Mouse (Mus musculus): ENCODE measurements at regions not wholly inside any gene's neighbourhood (a gene's known extent, or its start where the extent isn't known, plus 50 kb on each side); places are given as distances from the start of the nearest gene placed in this dataset.
A peak's percentile ranks its signal among the peaks of the same experiment; 100 is the strongest.

DNA sequence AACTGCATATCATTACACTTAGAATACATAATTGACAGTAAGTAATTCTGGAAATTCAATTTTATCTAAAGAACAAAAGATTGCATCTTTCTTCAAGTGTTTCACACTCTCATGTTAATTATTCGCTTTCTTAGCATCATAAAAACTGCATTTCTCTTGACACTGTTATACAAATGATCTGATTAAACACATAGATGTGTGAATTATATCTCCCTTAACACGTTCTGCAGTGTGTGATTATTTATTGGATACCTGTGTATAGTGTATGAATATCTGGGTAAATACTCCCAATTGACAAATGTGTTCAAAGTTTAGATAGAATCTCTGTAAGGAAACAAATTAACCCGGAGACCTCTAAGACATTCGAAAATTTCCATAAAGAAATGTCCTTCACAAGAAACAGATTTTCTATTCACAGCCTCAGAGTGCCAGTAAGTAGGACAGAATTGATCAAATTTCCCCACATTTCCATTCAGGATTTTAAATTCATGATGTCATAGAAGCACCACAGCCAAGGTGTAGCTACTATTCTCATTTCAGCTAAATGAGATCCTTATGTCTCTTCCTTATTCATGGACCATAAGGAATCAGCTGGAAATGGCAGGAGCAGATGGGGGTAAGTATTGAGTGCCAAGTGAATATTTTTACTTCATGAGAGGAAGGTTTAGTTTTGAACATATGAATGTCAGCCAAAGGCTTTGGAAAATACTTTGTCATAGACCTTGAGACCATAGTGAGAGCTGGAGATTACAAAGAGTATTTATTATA lies 2231.6 kb downstream of the Pcdh9 start:
- no peak for DNase-seq (ENCODE audit: low read depth, low spot score)

GRCm38 (mm10) chr14:91656011-91656410 lies 2234.5 kb downstream of the Pcdh9 start:
- DNase-seq (ENCODE audit: low read depth, low spot score), result no peak

GRCm38 (mm10) chr14:91630976-91631375 lies 2259.5 kb downstream of the Pcdh9 start:
- DNase-seq (ENCODE audit: low read depth, low spot score), result peak; percentile 59

DNA sequence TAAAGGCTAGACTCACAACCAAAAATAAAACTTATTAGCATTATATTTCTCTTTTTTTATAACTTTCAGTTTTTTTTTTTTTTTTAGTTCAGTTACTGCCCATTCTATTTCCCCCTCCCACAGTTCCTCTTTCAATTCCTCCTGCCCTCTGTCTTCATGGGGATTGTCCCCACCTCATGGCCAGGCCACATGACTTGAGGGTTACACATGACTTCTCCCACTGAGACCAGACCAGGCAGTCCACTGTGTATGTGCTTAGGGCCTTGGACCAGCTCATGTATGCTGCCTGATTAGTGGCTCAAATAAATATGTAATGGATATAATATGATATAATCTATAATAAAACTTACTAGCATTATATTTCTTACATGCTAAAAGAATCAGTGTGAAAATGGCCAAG lies 2276.1 kb downstream of the Pcdh9 start:
- DNase-seq (ENCODE audit: low read depth, low spot score), result no peak

- no peak for DNase-seq (ENCODE audit: low read depth, low spot score)
These were observed 2285.9 kb downstream of the Pcdh9 start for GRCm38 (mm10) chr14:91604570-91604969.

DNA sequence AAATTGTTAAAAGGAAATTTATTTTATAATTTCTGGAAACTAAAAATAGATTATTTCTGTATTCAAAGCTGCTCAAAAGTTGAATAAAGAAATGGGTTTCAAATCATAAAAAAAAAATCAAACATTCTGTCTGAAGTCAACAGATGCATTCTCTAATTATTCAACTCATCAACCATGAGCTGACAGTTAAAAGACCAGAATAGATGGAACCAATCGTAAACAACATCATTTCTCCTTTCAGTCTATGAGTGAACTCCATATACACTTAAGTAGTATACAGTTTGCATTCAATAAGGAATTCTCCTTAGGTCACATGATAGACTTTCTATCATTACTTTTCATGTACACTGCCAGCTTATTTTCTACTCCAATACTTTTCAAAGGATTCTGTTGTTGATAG lies 2308.0 kb downstream of the Pcdh9 start:
- no peak for DNase-seq (ENCODE audit: low read depth, low spot score)

- DNase-seq (ENCODE audit: low read depth, low spot score), result no peak
These were observed 2308.6 kb downstream of the Pcdh9 start for GRCm38 (mm10) chr14:91581684-91582424.

- no peak for DNase-seq (ENCODE audit: low read depth, low spot score)
These were observed 2321.4 kb downstream of the Pcdh9 start for GRCm38 (mm10) chr14:91569100-91569499.

DNA sequence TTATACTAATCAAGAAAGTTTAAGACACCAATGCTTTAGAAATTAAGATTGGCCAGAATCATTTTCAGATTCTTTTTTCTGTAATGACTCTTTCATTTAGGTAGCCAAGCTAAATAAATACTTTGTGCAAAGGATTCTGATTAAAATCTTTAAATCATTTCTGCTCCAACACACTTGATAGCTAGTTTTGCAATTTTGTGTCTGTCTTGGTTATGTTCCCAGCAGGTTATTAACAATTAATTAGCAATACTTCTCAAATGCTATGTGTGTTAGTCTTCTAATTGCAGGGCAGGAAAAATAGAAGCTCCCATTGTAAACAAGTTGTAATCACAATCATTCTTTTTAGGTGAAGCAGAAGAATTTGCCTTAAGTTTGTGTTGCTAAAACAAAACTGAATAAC lies 2351.3 kb downstream of the Pcdh9 start:
- no peak for DNase-seq (ENCODE audit: low read depth, low spot score)

DNA sequence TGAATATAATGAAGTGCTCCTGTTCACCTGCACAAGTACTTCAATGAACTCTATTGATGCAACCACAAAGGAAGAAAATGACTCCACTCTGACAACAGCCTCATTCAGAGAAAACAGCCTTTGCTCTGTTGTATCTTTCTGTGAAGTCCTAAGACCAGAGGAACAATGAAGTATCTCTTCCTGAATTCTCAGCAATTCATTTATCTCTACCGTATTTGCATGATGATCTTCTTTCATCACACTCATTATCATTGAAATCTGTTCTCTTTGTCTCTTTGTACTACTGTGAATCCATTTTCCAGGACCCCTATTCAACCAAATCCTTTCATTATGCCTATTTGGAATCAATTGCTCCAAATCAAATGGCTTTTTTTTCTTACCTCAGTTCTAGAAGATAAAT lies 2355.5 kb downstream of the Pcdh9 start:
- peak; percentile 2 for DNase-seq (ENCODE audit: low read depth, low spot score)

- DNase-seq (ENCODE audit: low read depth, low spot score), result no peak
These were observed 2392.0 kb downstream of the Pcdh9 start for GRCm38 (mm10) chr14:91498449-91498848.

- no peak for DNase-seq (ENCODE audit: low read depth, low spot score)
These were observed 2412.1 kb downstream of the Pcdh9 start for GRCm38 (mm10) chr14:91478358-91478870.

- no peak for DNase-seq (ENCODE audit: low read depth, low spot score)
These were observed 2426.6 kb downstream of the Pcdh9 start for GRCm38 (mm10) chr14:91463910-91464309.

DNA sequence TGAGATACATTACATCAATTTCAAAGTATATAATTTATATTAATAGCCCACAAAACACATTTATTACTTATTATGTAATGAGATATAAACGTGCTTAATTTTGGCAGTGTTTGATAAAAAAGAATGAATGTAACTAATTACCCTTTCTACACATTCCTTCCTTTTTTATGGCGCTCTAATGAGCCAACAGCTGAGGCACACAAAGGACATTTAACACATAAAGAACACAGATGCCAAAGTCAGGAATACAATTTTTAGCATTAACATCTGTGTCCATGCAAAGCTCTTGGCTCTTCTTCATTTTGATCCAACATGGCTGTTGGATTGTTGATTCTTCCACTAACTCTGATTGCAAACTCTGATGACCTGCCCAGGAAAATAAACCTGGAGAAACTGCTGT lies 2427.8 kb downstream of the Pcdh9 start:
- DNase-seq (ENCODE audit: low read depth, low spot score), result no peak

- no peak for DNase-seq (ENCODE audit: low read depth, low spot score)
These were observed 2431.7 kb downstream of the Pcdh9 start for GRCm38 (mm10) chr14:91458756-91459155.

Measured in mesoderm, embryonic 11.5 days (tissue).